Mouse (Mus musculus) kidney, adult 18-20 months (tissue): Measurements from ENCODE around the gene Ctbp2.

ENCODE experiments used
- DNase-seq: peaks from one replicate; pipeline ENCODE4 v3.0.0; 2021

The Ctbp2 gene

DNA sequence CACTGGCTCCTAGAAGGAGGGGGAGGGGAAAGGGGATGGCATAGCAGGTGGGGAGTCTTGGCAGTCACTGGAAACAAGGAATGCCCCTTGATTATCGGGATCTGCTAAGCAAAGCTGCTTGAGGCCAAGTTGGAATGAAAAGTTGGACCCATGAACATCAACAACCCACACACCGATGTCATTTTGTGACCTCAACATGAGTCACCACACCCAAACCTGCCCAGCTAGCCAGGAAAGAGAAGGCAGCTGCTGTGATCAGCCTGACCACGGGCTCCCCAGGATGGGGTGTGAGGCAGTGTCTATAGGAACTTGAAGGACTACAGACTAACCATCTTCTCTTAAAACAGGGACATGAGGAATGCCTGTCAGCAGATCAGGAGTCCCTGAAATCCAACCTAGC, 38.7 kb downstream of the Ctbp2 start:
- no peak for DNase-seq

DNA sequence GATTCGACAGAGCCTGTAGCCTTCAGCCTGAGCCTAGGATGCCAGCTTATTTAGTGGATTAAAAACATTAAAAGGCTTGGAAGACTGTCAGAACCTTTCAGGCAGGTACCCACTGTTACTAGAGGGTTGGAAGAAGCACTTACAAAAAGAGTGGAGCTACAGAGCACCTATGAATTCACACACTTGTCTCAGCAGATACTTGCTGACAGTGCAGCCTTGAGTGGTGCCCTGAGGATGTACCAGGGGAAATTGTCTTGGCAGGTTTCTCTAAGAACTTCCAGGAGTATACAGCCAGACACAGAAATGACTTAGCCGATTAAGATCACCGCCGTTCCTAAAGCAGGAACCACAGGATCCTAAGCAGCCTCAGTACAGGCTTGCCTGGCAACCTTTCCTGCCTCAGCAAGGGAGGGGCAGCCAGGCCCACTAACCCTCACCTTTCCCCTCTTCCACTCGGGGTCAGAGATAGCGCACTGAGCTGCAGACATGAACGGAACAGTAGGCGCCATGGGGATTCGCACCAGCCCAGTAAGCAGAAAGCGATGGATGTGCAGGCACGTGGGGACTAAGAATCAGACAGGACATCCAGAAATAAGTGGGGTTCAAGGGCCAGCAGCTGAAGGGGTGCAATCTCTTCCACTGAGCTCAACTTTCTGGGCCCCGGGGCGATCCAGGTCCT, 40.1 kb downstream of the Ctbp2 start:
- DNase-seq, result no peak

DNA sequence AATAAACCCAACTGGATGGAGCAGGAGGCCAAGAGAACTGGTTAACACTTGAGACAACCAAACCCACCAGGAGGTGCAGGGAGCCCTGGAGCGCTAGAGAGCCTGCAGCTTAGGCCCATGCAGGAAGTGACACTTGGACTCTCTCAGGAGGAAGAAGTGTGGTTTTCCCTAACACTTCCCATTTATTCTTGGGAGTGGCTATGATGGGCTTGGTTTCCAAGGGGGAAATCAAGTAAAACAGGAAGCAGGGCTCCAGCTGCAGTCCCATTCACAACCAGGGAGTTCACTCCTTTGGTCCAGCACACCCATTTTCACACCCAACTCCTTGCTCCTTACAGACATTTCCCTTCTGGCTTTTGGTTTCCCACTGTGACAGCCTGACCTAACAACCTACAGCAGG, 45.2 kb downstream of the Ctbp2 start:
- no peak for DNase-seq

DNA sequence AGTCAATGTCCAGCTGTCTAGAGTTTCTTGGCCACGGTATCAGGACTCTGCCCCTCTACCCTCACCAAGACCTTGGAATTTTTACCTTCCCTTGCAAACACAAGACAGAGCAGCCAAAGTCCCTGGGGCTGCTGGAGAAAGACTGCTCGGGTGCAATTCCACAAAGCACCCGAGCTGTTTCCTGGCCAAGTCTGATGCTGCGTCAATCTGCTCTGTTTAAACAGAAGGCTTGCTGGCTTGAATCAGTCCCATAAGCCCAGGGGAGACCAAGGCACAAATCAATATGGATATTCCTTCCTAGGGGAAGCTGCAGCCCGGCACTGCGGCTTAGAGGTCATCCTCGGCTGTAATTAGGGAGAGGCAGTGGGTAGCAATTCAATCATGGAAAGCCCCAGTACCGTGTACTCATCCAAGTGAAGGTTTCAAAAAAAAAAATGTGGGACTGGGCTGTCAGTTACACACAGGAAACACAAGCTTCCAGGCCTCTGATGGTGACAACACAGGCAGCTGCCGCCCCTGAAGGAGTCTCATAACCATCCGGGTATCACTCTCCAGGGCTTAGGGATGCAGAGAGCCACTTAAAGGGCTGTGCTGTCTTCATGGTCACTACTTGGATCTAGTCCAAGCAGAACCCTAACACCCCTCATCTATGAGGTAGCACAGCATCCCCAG, 49.6 kb downstream of the Ctbp2 start:
- DNase-seq, result peak; percentile 42

DNA sequence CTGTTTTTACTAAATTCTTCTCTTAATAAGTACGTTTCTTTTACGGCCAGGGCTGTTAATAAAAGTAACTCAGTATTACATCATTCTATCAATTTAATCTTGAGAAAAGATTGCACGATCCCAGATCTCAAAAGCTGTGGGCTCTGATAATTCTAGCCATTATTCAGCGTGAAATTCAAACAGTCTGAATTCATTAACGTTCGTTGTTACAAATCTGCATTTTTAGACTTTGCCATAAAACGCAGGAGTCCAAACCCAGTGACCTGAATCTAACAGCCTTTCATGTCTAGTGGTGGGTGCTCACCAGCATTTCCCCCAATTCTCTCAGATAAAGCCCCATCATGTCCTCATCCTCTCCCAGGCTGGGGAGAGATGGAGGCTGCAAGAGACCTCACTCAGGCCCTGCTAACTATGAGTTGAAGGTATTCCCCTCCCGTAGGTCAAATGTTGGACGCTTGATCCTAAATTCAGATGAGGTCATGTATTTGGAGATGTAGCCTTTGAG, 51.0 kb downstream of the Ctbp2 start:
- DNase-seq, result no peak

DNA sequence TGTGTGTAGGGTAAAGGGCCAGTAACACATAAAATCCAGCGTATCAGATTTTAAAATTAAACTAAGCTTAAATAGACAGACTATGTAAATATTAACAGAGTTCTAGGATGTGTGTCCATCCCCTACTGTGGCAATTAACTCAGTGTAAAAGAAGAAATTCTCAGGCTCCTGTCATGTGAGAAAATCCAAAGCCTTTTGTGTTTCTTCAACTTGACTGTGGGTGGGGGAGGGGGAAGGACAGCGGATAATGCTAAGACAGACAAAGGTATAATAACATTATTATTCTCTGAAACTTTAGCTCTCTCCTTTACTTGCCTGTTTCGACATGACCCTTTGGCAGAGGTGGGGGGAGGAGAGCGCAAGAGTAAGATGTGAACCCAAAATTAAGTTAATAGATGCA, 51.6 kb downstream of the Ctbp2 start:
- no peak for DNase-seq

DNA sequence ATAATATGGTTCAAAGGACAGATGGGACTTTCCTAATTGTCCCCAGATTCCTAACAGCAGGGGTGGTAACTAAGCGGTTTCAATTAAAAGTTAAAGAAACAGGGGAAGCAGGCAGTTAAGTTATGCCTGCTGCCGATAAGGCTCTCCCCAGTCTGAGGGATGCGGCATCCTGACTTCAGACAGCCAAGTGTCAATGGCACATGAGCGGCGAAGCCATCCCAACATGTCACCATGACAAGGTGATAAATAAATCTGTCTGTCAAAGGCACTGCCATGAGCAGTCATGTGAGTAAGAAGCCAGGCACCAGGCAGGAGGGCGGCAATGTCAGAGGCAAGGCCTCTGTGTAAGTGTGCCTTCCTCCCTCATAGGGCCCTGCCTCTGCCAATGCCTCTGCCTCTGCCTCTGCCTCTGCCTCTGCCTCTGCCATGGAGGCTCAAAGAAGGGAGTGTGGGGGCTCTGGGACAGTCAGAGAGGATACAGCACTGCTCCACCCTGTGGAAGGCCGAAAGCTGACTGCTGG, 56.8 kb downstream of the Ctbp2 start:
- no peak for DNase-seq

DNA sequence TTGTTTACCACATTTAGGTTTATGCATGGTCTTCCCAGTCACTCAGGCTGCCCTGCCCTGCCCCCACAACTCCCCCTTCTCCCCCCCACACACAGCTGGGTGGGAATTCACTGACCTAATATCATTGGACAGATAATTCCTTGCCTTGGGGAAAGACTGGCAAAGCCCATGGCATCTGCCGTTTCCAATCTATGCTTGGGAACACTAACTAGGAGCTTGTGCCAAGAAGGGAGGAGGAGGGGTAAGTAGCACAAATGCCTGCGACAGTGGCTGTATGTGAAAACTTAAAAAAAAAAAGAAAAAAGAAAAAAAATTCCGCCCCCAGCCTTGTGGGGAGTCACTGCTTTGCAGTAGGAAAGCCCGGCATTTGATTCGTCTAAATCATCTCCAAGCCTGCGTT, 57.4 kb downstream of the Ctbp2 start:
- DNase-seq, result no peak

DNA sequence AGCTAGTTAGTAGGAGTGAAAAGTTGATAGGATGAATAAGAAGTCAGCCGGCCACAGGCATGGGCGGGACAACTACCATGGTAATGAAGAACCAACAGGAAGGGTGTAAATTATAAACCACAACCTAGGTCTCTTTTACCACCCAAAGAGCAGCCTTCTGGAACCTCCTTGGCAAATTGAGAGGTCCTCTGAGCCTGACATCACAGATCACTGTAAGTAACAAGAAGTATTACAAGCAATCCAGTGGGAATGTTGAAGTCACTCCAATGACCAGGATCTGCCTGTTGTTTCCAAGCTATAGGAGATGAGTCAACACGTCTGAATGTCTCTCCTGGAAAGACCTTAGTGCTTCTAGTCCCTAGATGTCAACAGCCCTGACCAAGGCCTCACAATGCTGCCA, 62.1 kb downstream of the Ctbp2 start:
- DNase-seq, result no peak

DNA sequence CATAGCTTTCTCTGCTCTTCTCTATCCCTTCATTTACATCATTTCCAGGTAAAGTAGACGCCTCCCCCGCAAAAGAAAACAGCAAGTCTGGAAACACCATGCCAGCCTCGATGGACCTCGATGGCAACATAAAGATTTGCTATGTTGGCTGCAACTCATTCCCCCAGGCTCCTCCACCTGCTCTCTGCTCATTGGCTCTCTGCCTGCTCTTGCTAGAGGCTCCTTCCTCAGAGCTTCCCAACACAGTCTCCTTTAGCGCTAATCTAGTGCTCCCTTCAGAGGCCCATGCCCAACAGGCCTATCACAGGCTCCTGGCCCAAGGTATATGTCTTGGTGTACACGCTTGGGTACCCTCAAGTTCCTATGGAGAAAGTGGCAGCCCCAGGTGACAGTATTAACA, 64.0 kb downstream of the Ctbp2 start:
- no peak for DNase-seq

DNA sequence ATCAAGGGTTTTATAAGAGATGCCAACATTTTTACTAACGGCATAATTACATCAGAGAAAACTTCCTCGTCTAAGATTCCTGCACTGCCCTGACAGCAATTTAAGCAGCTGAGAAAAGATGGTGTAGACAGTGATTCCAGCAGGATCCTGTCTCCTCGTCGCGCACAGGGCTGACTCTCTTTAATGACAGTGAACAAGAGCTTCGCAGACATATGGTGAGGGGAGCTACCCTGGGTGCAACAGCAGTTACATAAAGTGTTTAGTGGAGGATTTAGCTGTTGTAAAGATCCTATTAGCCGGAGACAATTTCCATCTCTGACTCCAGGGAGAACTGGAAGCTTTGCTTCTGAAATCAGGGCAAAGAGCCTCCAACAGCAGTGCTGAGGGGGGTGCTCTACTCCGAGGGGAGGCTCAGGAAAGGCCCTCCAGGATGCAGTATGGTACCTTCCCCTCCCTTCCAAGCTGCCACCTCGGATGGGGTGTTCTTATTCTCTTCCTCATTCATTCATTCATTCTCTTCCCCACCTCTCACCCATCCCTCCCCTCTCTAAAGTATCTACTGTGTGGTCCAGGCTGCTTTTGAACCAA, 64.5 kb downstream of the Ctbp2 start:
- no peak for DNase-seq

DNA sequence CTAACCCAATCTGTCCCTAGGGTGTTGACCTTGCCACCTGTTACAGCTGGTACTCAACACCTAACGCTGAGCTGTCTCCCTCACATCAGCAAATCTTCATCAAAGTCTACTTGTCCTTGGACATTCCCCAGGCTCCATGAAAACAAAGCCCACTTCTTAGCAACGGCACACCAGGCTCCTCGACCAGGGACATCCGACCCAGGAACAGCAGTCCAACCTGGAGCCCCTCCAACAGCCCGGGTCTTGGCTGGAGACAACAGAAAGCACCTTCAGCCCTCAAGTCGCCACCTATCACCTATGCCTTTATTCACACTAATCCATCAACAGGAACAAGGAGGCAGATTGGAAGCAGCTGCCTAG, 65.0 kb downstream of the Ctbp2 start:
- no peak for DNase-seq

DNA sequence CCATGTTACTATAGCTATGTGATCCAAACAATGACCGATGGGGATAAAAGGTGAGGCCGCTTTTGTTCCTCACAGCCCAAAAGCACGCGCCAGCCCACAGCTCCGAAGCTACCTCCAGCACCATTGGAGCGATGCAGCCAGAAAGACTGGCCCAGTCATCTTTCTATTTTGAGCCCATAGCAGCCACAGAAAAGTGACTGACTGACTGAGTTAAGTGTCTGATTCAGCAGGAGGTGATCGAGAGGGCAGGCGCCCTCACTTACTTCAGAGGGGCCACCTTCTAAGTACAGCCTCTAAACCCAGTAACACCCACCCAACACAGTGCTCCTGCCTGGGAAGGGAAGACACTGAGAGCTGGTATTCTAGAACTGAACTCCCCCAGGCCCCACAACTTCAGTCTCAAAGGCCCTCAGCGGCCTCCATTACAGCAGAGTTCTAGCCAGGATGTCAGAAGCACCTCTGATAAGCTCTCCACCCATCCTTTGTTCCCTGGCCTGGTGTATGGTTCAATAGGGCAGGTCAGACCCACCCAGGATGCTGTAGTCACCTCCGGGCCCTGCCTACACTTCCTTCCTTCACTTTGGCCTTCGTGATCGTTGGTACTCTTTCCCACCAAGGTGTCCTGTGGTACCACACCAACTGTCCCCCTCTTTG, 65.5 kb downstream of the Ctbp2 start:
- no peak for DNase-seq

DNA sequence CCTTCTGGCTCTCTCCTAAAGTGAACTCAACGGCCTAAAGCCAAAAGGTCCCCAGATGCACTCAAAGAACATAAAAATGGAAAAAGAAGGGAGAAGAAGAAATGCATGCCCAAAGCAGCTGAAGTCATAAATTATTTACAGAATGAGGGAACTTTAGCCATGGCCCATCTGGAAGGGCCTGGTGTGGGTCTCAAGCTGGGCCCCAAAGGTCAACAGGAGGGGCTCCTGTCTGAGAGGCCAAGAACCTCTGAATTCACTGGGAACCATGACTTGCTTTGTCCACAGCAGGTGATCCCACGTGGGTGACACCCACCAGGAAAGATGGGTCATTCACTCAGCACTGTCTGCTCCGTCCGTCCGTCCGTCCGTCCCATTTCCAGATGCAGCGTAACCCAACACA, 67.2 kb downstream of the Ctbp2 start:
- peak; percentile 31 for DNase-seq

DNA sequence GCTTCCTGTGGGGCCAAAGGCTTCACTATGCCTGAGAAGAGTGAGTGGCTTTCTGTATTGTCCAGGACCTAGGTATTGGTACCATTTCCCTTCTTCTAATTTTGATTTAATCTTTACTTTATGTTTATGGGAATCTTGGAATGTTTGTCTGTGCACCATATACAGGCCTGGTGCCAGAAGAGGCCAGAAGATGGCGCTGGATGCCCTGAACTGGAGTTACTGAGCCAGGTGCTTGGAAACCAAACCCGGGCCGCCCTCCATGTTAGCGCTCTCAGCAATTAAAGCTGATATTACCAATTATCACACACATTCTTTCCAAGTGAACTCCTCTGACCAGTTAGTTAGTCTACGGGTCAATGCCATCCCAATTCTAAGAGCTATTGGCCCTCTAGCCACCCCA, 69.7 kb downstream of the Ctbp2 start:
- DNase-seq, result no peak

DNA sequence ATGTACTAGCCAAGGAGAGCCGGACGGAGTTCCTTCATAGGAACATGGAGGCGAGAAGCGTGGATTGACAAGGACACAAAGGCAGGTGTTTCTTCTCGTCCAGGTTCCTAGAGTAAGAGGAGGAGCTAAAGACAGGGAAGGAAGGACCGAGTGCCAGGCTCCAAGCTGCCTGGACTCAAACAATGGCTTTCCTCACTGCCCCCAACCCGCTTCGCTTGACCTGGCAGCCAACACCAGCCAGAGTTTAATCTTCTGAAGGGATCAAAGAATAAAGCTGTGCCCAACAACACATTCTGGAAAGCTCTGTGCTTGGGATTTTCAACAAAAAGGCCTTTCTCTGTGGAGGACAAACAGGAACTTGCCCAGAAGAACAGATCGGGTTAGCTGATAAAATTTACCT, 70.4 kb downstream of the Ctbp2 start:
- no peak for DNase-seq

DNA sequence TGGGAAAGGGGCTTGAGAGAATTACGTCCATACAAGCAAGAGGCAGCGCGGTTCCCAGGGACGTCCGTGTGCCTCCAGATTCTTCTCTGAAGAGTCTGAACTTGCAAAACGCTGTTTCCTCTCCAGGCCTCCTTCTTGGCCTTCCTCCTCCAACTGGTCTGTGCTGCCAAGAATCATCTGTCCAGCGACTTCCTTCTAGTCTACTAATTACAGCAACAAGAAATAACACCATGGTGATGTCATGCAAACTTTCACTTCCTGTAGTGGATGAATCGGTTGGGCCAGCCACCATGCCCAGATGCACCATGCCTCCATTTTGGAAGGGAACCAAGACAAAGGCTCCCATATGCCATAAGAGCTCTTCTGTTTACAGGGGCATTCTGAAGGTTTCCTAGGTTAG, 71.3 kb downstream of the Ctbp2 start:
- DNase-seq, result peak; percentile 32

DNA sequence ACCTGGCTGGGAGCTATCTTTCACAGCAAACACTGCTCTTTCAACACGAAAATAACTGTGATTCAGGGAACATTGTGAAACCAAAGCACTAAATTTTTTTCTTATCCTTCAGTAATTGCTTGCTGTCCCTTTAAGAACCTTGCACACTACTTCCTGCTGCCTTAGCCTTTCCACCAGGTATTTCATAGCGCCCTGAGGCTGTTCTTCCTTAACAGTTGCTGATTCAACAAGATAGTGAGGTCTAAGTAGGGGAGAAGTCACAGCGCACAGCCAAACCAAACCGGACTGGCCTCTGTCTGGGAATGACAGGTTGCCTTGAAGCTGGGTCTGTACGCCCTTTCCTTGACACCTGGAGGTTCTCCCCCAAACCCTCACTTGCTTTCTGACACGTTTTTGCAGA, 73.5 kb downstream of the Ctbp2 start:
- DNase-seq, result peak; percentile 58

DNA sequence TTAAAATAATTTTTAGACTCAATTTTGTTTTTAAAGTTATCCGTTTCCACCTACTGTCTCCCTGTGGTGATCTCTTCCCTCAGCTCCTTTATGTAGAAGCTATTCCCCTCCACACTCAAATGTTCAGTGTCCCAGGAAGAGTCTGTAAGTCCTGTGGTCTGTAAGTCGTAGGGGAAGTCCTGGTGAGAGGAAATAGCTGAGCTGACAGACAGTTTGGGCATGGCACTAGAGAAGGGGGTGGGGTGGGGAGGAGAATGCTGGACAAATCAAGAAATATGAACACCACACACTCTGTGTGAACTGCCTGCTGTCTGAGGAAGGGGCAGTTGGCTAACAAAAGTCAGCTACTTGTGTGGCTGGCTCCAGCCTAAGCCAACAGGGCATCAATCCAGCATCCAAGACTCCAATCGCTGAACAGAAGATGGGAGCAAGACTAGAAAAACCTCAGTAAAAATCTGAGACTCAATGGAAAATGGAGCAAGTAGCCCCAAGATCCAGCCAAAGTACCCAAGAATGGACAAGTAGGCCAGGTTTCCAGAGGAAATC, 76.0 kb downstream of the Ctbp2 start:
- no peak for DNase-seq

DNA sequence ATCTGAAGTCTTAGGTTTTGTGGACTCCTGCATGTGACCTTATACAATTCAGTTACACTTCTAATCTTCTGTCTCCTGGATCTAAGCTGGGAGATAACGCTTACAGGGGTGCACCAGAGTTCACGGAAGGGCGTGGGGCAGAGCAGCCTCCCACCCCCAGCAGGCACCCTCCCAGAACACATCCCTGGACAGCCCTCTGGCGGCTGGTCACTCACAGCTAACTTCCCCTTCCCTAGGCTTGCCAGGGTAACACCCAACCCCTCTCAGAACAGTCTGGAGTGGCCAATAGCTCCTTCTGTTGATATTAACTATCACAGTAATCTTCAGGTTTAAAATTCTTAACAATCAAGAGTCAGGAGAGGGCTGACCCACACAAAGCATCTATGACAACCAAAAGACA, 76.9 kb downstream of the Ctbp2 start:
- DNase-seq, result no peak

DNA sequence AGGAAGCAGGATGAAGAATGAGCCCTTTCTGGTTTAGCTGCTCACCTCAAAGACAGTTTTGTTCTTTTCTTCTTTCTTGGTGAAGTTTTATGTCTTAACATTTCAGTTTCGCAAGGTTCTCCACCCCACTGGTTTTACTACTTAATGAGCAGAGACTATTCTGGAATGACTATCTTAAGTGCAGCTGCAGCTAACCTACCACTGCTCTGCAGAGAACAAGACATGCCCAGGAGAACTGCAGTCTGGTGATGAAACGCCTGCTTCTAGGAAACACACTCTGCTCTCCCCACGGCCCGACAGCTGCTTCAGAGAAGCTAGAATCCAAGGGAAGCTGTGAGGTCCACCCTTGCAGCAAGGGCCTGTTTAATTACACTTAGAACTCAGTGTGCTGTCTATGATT, 79.4 kb downstream of the Ctbp2 start:
- DNase-seq, result no peak

DNA sequence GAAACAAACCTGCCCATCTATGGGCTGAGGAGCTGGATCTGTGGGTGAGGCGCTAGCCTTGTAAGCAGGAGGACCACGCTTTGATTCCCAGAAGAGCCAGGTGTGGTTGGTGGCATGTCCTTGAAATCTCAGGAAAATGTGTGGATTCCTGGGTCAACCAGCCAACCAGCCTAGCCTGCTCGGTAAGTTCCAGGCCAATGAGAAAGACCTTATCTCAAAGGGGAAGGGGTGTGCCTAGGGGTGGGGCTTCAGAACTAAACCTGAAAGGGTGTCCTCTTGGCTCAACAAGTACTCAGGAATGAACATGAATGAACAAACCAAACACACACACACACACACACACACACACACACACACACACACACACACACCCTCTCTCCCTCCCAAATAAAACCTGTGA, 82.4 kb downstream of the Ctbp2 start:
- DNase-seq, result no peak

DNA sequence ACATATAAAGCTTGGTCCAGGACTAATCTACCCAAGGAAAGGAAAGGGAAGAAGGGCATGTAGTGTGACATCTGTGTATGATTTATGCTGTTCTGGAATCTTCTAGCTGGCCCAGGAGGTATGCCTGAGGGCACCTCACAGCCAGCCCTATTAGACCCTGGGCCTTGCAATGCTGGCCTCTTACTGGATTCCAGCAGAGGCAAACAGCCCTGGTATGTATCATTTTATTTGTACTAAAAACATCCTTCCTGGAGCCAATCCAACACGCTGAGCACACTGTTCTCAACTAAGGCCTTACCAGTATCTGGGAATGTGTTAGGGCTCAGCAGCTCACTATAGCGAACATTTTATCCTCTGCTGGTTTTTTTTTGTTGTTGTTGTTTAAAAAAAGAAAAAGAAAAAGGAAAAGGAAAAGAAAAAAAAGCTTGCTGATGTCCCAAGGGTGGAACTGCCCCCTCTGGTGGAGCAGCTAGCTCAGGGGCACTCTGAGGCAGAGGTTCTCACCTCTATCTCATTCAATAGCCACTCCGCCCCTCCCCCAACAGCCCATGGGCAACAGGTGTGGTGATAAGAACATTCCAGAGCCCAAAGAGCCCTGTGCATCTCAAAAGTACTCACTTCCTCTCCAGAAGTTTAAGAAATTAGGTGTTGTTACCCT, 83.3 kb downstream of the Ctbp2 start:
- no peak for DNase-seq
